Mouse (Mus musculus): ENCODE results near the gene Rreb1. TPM values are rescaled to one million over a fixed set of nuclear protein-coding genes. Genes with fewer than 3 reads are reported as not detected.

Rreb1 gene
- polyA plus RNA-seq, 1 experiment from 2014 or later: 13.0 TPM

- H3K9ac ChIP-seq (ENCODE audit: low read length): no peak overlapping the region
- H3K4me1 ChIP-seq (ENCODE audit: control insufficient read depth, insufficient read depth, low read length): peaks cover 10% of the 10 kb centered on the region
- H3K27me3 ChIP-seq (ENCODE audit: control insufficient read depth, insufficient read depth, low read length): 0 out of 2 replicates have a peak, but pooled peaks cover 2% of the 10 kb centered on the region
- H3K9me3 ChIP-seq (replicated peaks; ENCODE audit: control insufficient read depth, low read length): no peaks in the 10 kb centered on the region
- no peak for ATAC-seq (replicated peaks; ENCODE audit: extremely low read depth, insufficient read depth, low FRiP score)
- no peak overlapping the region for H3K4me2 ChIP-seq (ENCODE audit: low read depth, low read length)
- H3K4me3 ChIP-seq (ENCODE audit: low read length): no peak overlapping the region
- H3K27ac ChIP-seq (ENCODE audit: low read length): no peak overlapping the region
- no peaks in the 10 kb centered on the region for H3K36me3 ChIP-seq (ENCODE audit: control insufficient read depth, insufficient read depth)
Measured at GRCm38 (mm10) chr13:37776675-37777074, 1.5 kb upstream of the Rreb1 start.

GRCm38 (mm10) chr13:37777351-37778146 lies 651 bp upstream of the Rreb1 start:
- Histone ChIP-seq H3K4me1 (ENCODE audit: control insufficient read depth, insufficient read depth, low read length) (peaks cover 10% of the 10 kb centered on the region), H3K4me2 (ENCODE audit: low read depth, low read length) (peak overlapping the region; percentile 100), H3K27ac (ENCODE audit: low read length) (no peak overlapping the region), H3K36me3 (ENCODE audit: control insufficient read depth, insufficient read depth) (no peaks in the 10 kb centered on the region), H3K4me3 (ENCODE audit: low read length) (peak overlapping the region; percentile 73), H3K27me3 (ENCODE audit: control insufficient read depth, insufficient read depth, low read length) (0 out of 2 replicates have a peak, but pooled peaks cover 2% of the 10 kb centered on the region), H3K9me3 (replicated peaks; ENCODE audit: control insufficient read depth, low read length) (no peaks in the 10 kb centered on the region), H3K9ac (ENCODE audit: low read length) (peak overlapping the region; percentile 80)
- ATAC-seq (replicated peaks; ENCODE audit: extremely low read depth, insufficient read depth, low FRiP score): no peak
- 27% methylated on average over 25 of the region's 25 CpGs for WGBS

GRCm38 (mm10) chr13:37778594-37779231 lies 513 bp downstream of the Rreb1 start:
- H3K27me3 ChIP-seq (ENCODE audit: control insufficient read depth, insufficient read depth, low read length): 0 out of 2 replicates have a peak, but pooled peaks cover 2% of the 10 kb centered on the region

GRCm38 (mm10) chr13:37779251-37779667 lies 1.1 kb downstream of the Rreb1 start:
- H3K9me3 ChIP-seq (replicated peaks; ENCODE audit: control insufficient read depth, low read length): no peaks in the 10 kb centered on the region
- H3K9ac ChIP-seq (ENCODE audit: low read length): peak overlapping the region; percentile 80; the same call in 1 of the 2 replicates
- H3K36me3 ChIP-seq (ENCODE audit: control insufficient read depth, insufficient read depth): no peaks in the 10 kb centered on the region
- no peak; the same call in 1 of the 2 replicates for ATAC-seq (replicated peaks; ENCODE audit: extremely low read depth, insufficient read depth, low FRiP score)
- H3K27ac ChIP-seq (ENCODE audit: low read length): no peak overlapping the region
- peaks cover 10% of the 10 kb centered on the region for H3K4me1 ChIP-seq (ENCODE audit: control insufficient read depth, insufficient read depth, low read length)
- 0 out of 2 replicates have a peak, but pooled peaks cover 2% of the 10 kb centered on the region for H3K27me3 ChIP-seq (ENCODE audit: control insufficient read depth, insufficient read depth, low read length)
- peak overlapping the region; percentile 73 for H3K4me3 ChIP-seq (ENCODE audit: low read length)
- WGBS: 10% methylated on average over 9 of the region's 9 CpGs
- H3K4me2 ChIP-seq (ENCODE audit: low read depth, low read length): peak overlapping the region; percentile 100

More at GRCm38 (mm10) chr13:37778594-37779231, 513 bp downstream of the Rreb1 start:
- H3K9me3 ChIP-seq (replicated peaks; ENCODE audit: control insufficient read depth, low read length): no peaks in the 10 kb centered on the region
- peak overlapping the region; percentile 73 for H3K4me3 ChIP-seq (ENCODE audit: low read length)
- 1% methylated on average over 33 of the region's 33 CpGs for WGBS
- no peak overlapping the region; the same call in 1 of the 2 replicates for H3K27ac ChIP-seq (ENCODE audit: low read length)
- H3K9ac ChIP-seq (ENCODE audit: low read length): peak overlapping the region; percentile 80
- peaks cover 8% of the 10 kb centered on the region for H3K4me1 ChIP-seq (ENCODE audit: control insufficient read depth, insufficient read depth, low read length)
- H3K36me3 ChIP-seq (ENCODE audit: control insufficient read depth, insufficient read depth): no peaks in the 10 kb centered on the region
- ATAC-seq (replicated peaks; ENCODE audit: extremely low read depth, insufficient read depth, low FRiP score): peak; percentile 67
- peak overlapping the region; percentile 100 for H3K4me2 ChIP-seq (ENCODE audit: low read depth, low read length)

- WGBS: 74% methylated on average over 2 of the region's 2 CpGs
- Histone ChIP-seq H3K4me1 (ENCODE audit: control insufficient read depth, insufficient read depth, low read length) (peaks cover 11% of the 10 kb centered on the region), H3K27me3 (ENCODE audit: control insufficient read depth, insufficient read depth, low read length) (0 out of 2 replicates have a peak, but pooled peaks cover 2% of the 10 kb centered on the region), H3K36me3 (ENCODE audit: control insufficient read depth, insufficient read depth) (no peaks in the 10 kb centered on the region), H3K4me3 (ENCODE audit: low read length) (no peak overlapping the region), H3K9me3 (replicated peaks; ENCODE audit: control insufficient read depth, low read length) (no peaks in the 10 kb centered on the region), H3K9ac (ENCODE audit: low read length) (no peak overlapping the region), H3K4me2 (ENCODE audit: low read depth, low read length) (no peak overlapping the region), H3K27ac (ENCODE audit: low read length) (no peak overlapping the region)
- no peak for ATAC-seq (replicated peaks; ENCODE audit: extremely low read depth, insufficient read depth, low FRiP score)
Measured at GRCm38 (mm10) chr13:37781557-37781956, 3.4 kb downstream of the Rreb1 start.

GRCm38 (mm10) chr13:37782144-37782543 lies 3.9 kb downstream of the Rreb1 start:
- Histone ChIP-seq H3K4me3 (ENCODE audit: low read length) (no peak overlapping the region), H3K27me3 (ENCODE audit: control insufficient read depth, insufficient read depth, low read length) (0 out of 2 replicates have a peak, but pooled peaks cover 2% of the 10 kb centered on the region), H3K4me2 (ENCODE audit: low read depth, low read length) (no peak overlapping the region), H3K9ac (ENCODE audit: low read length) (no peak overlapping the region), H3K4me1 (ENCODE audit: control insufficient read depth, insufficient read depth, low read length) (peaks cover 13% of the 10 kb centered on the region), H3K27ac (ENCODE audit: low read length) (no peak overlapping the region), H3K9me3 (replicated peaks; ENCODE audit: control insufficient read depth, low read length) (no peaks in the 10 kb centered on the region), H3K36me3 (ENCODE audit: control insufficient read depth, insufficient read depth) (no peaks in the 10 kb centered on the region)
- no peak for ATAC-seq (replicated peaks; ENCODE audit: extremely low read depth, insufficient read depth, low FRiP score)
- 87% methylated on average over 6 of the region's 6 CpGs for WGBS

- ATAC-seq (replicated peaks; ENCODE audit: extremely low read depth, insufficient read depth, low FRiP score): no peak
- Histone ChIP-seq H3K4me1 (ENCODE audit: control insufficient read depth, insufficient read depth, low read length) (peaks cover 10% of the 10 kb centered on the region), H3K9me3 (replicated peaks; ENCODE audit: control insufficient read depth, low read length) (no peaks in the 10 kb centered on the region), H3K4me3 (ENCODE audit: low read length) (no peak overlapping the region), H3K27me3 (ENCODE audit: control insufficient read depth, insufficient read depth, low read length) (no peaks in the 10 kb centered on the region), H3K36me3 (ENCODE audit: control insufficient read depth, insufficient read depth) (no peaks in the 10 kb centered on the region), H3K4me2 (ENCODE audit: low read depth, low read length) (no peak overlapping the region), H3K27ac (ENCODE audit: low read length) (no peak overlapping the region), H3K9ac (ENCODE audit: low read length) (no peak overlapping the region)
- 91% methylated on average over 6 of the region's 6 CpGs for WGBS
Measured at GRCm38 (mm10) chr13:37783676-37784075, 5.5 kb downstream of the Rreb1 start.

GRCm38 (mm10) chr13:37784226-37784625 lies 6.0 kb downstream of the Rreb1 start:
- WGBS: 46% methylated on average over 7 of the region's 7 CpGs
- ATAC-seq (replicated peaks; ENCODE audit: extremely low read depth, insufficient read depth, low FRiP score): no peak

More at GRCm38 (mm10) chr13:37784226-37784625, 6.0 kb downstream of the Rreb1 start:
- H3K27ac ChIP-seq (ENCODE audit: low read length): no peak overlapping the region
- H3K4me3 ChIP-seq (ENCODE audit: low read length): no peak overlapping the region
- H3K4me1 ChIP-seq (ENCODE audit: control insufficient read depth, insufficient read depth, low read length): peaks cover 6% of the 10 kb centered on the region
- peak overlapping the region; percentile 13; the same call in 1 of the 2 replicates for H3K4me2 ChIP-seq (ENCODE audit: low read depth, low read length)
- no peaks in the 10 kb centered on the region for H3K27me3 ChIP-seq (ENCODE audit: control insufficient read depth, insufficient read depth, low read length)
- H3K9me3 ChIP-seq (replicated peaks; ENCODE audit: control insufficient read depth, low read length): no peaks in the 10 kb centered on the region
- no peaks in the 10 kb centered on the region for H3K36me3 ChIP-seq (ENCODE audit: control insufficient read depth, insufficient read depth)
- no peak overlapping the region for H3K9ac ChIP-seq (ENCODE audit: low read length)

Data from heart, embryonic 16.5 days (tissue).